Mouse (Mus musculus) myocyte (in vitro differentiated cells): Measurements from ENCODE around the gene Sned1. TPM values are rescaled to one million over a fixed set of nuclear protein-coding genes. Genes with fewer than 3 reads are reported as not detected.
A peak's percentile ranks its signal among the peaks of the same experiment; 100 is the strongest.

Experiments
- H3K27me3 ChIP-seq: one replicate; pipeline ENCODE4 v1.6.1; 2011; ENCODE audit not compliant: control insufficient read depth, insufficient read depth, insufficient read length
- H3K36me3 ChIP-seq: one replicate; pipeline ENCODE4 v1.6.1; 2011; ENCODE audit not compliant: control insufficient read depth, insufficient read depth
- H3K4me2 ChIP-seq: one replicate; pipeline ENCODE4 v1.6.1; 2011; ENCODE audit warnings: low read depth, control low read depth
- H3K4me3 ChIP-seq: one replicate; pipeline ENCODE4 v1.5.1; 2011; ENCODE audit warnings: mild to moderate bottlenecking, control low read depth, moderate library complexity
- H3K79me2 ChIP-seq: one replicate; pipeline ENCODE4 v1.6.1; 2011; ENCODE audit not compliant: control insufficient read depth, insufficient read depth
- H3ac ChIP-seq: one replicate; pipeline ENCODE4 v1.6.1; 2011; ENCODE audit not compliant: control insufficient read depth, insufficient read length
- CEBPB ChIP-seq: IDR thresholded peaks from 2 replicates; pipeline ENCODE4 v1.6.1; 2011; ENCODE audit warnings: mild to moderate bottlenecking, moderate library complexity; ENCODE audit not compliant: poor library complexity, insufficient read depth, severe bottlenecking
- E2F4 ChIP-seq: IDR thresholded peaks from one replicate; pipeline ENCODE4 v1.6.1; 2011; ENCODE audit warnings: mild to moderate bottlenecking, control low read depth, moderate library complexity; ENCODE audit not compliant: insufficient read depth
- MAX ChIP-seq: IDR thresholded peaks from one replicate; pipeline ENCODE4 v1.6.1; 2011; ENCODE audit warnings: low read depth, mild to moderate bottlenecking, control low read depth
- MYOD1 ChIP-seq, 3 experiments: IDR thresholded peaks; one replicate each; pipeline ENCODE4 v1.6.1; 2011; ENCODE audit warnings: control low read depth in 2 of 3, low read depth in 2 of 3, mild to moderate bottlenecking in 2 of 3, moderate library complexity in 1 of 3; ENCODE audit not compliant: insufficient read length in 2 of 3, control insufficient read depth in 1 of 3
- MYOG ChIP-seq, 3 experiments: IDR thresholded peaks; one replicate each; pipeline ENCODE4 v1.6.1; 2011; ENCODE audit warnings: control low read depth in 2 of 3, low read depth in 2 of 3, mild to moderate bottlenecking in 2 of 3; ENCODE audit not compliant: insufficient read length in 2 of 3, control insufficient read depth in 1 of 3, insufficient read depth in 1 of 3
- POLR2A ChIP-seq: IDR thresholded peaks from one replicate; pipeline ENCODE4 v1.6.1; 2011; ENCODE audit warnings: low read depth, mild to moderate bottlenecking, control low read depth, moderate library complexity; ENCODE audit not compliant: insufficient read length
- POLR2AphosphoS2 ChIP-seq: IDR thresholded peaks from one replicate; pipeline ENCODE4 v1.6.1; 2011; ENCODE audit warnings: low read depth, control low read depth; ENCODE audit not compliant: insufficient read length
- REST ChIP-seq: IDR thresholded peaks from one replicate; pipeline ENCODE4 v1.6.1; 2011; ENCODE audit warnings: mild to moderate bottlenecking, control low read depth, moderate library complexity; ENCODE audit not compliant: insufficient read depth, insufficient read length
- SRF ChIP-seq: IDR thresholded peaks from one replicate; pipeline ENCODE4 v1.6.1; 2011; ENCODE audit warnings: low read depth; ENCODE audit not compliant: control insufficient read depth, insufficient read length
- TCF12 ChIP-seq: IDR thresholded peaks from one replicate; pipeline ENCODE4 v1.6.1; 2011; ENCODE audit warnings: mild to moderate bottlenecking, control low read depth; ENCODE audit not compliant: poor library complexity, insufficient read depth, severe bottlenecking
- TCF3 ChIP-seq: IDR thresholded peaks from one replicate; pipeline ENCODE4 v1.6.1; 2011; ENCODE audit warnings: low read depth, control low read depth; ENCODE audit not compliant: insufficient read length
- USF1 ChIP-seq: IDR thresholded peaks from one replicate; pipeline ENCODE4 v1.6.1; 2011; ENCODE audit warnings: low read depth, mild to moderate bottlenecking, control low read depth, moderate library complexity
- polyA plus RNA-seq: library from polyadenylated mRNA; unstranded; fragments of >200 nt; fragmentation: generic; extraction: Trizol; gene quantifications from one replicate; pipeline ENCODE4 v1.2.1, GENCODE M21; 2012; ENCODE audit warnings: missing spikeins

Sned1 gene
- polyA plus RNA-seq, 1 experiment: 0.20 TPM

DNA sequence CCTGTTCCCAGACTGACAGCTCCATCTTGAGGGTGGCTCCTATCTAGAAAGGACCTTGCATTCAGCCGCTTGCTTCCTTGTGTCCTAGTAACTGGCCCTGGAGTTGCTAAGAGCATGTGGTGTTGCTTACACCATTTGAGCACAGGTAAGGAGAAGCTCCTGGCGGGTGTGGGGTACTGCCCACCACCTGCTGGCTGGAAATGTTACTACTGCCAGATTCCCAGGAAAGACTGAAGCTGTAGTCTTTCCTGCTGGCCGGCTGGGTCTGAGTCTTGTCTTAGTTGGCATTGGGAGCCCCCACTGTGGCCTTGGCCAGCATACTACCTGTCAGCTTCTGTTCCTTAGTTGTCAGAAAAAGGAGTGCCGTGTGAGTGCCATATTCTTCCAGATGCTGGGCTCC lies 2.6 kb downstream of the Sned1 start:
- H3K27me3 ChIP-seq: no peaks in the 10 kb centered on the region
- H3K79me2 ChIP-seq: no peaks in the 10 kb centered on the region
- H3K4me2 ChIP-seq: no peak overlapping the region
- H3K36me3 ChIP-seq: no peaks in the 10 kb centered on the region
- H3ac ChIP-seq: no peak overlapping the region
- TF ChIP-seq POLR2A: no peak
- no peak for TF ChIP-seq REST
- TF ChIP-seq SRF: no peak
- no peak for TF ChIP-seq MYOG (IDR thresholded peaks at IDR 0.05; ENCODE audit: control insufficient read depth in 1 of 3, insufficient read depth in 1 of 3, insufficient read length in 2 of 3, low read depth in 2 of 3)
- TF ChIP-seq POLR2AphosphoS2: no peak
- TF ChIP-seq TCF3: no peak
- no peak for TF ChIP-seq E2F4
- TF ChIP-seq MYOD1 (IDR thresholded peaks at IDR 0.05; ENCODE audit: control insufficient read depth in 1 of 3, insufficient read length in 2 of 3, low read depth in 2 of 3): no peak
- no peak for TF ChIP-seq TCF12
- no peak for TF ChIP-seq MAX
- no peak for TF ChIP-seq USF1
- no peak overlapping the region for H3K4me3 ChIP-seq

DNA sequence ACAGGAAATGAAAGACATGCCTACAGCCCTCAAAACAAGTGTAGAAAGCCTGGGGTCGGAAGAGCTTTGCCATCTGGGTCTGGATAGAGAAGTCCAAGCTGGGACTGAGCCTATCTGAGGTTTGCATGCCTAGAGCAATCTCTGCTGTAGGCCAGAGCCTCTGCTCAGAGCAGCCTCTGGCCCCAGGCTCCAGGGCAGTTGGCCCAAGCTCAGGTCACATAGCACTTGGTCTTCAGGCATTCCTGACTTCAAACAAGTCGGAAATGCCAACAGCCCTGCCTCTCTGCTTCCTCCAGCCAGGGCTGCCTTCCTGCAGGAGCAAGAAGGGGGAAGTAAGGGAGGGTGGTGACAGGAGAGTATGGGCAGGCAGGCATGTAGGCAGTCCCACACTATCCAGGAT lies 10.3 kb downstream of the Sned1 start:
- no peaks in the 10 kb centered on the region for H3K36me3 ChIP-seq
- H3ac ChIP-seq: no peak overlapping the region
- TF ChIP-seq E2F4 (no peak), POLR2A (no peak)
- no peak overlapping the region for H3K4me3 ChIP-seq
- no peaks in the 10 kb centered on the region for H3K79me2 ChIP-seq
- H3K27me3 ChIP-seq: no peaks in the 10 kb centered on the region
- H3K4me2 ChIP-seq: no peak overlapping the region

DNA sequence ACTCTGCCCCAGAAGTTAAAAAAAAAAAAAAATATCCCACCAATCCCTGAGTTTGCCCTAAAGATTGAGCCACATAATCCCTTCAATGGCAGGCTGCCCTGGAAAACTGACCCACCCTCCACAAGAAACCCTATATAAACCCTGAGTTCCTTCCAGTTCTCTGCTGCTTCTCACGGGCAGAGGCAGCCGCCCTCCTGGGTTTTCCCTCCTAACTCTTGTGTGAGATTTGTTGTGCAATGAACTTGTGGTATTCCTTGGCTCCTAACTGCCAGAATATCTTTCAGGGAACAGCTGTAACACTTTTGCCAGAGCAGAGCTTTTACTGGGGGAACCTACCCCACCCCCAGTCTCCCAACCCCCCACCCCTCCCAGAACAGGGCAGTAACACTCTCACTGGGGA lies 16.9 kb downstream of the Sned1 start:
- Histone ChIP-seq H3ac (no peak overlapping the region), H3K4me2 (no peak overlapping the region), H3K4me3 (no peak overlapping the region), H3K79me2 (no peaks in the 10 kb centered on the region), H3K27me3 (peaks cover 4% of the 10 kb centered on the region), H3K36me3 (no peaks in the 10 kb centered on the region)
- TF ChIP-seq MYOD1 (IDR thresholded peaks at IDR 0.05; ENCODE audit: control insufficient read depth in 1 of 3, insufficient read length in 2 of 3, low read depth in 2 of 3): no peak
- no peak for TF ChIP-seq POLR2A
- TF ChIP-seq POLR2AphosphoS2: no peak
- TF ChIP-seq USF1: no peak
- TF ChIP-seq MAX: no peak
- no peak for TF ChIP-seq CEBPB
- no peak for TF ChIP-seq TCF12
- no peak for TF ChIP-seq SRF

GRCm38 (mm10) chr1:93255761-93256160 lies 20.1 kb downstream of the Sned1 start:
- H3K4me2 ChIP-seq: no peak overlapping the region
- H3K79me2 ChIP-seq: no peaks in the 10 kb centered on the region
- TF ChIP-seq MAX (no peak), TCF12 (no peak), REST (no peak), TCF3 (no peak), E2F4 (no peak), MYOD1 (IDR thresholded peaks at IDR 0.05; ENCODE audit: control insufficient read depth in 1 of 3, insufficient read length in 2 of 3, low read depth in 2 of 3) (no peak), MYOG (IDR thresholded peaks at IDR 0.05; ENCODE audit: control insufficient read depth in 1 of 3, insufficient read depth in 1 of 3, insufficient read length in 2 of 3, low read depth in 2 of 3) (no peak), POLR2A (no peak), POLR2AphosphoS2 (no peak), SRF (no peak), CEBPB (no peak), USF1 (no peak)
- no peak overlapping the region for H3ac ChIP-seq
- peaks cover 4% of the 10 kb centered on the region for H3K27me3 ChIP-seq
- H3K4me3 ChIP-seq: no peak overlapping the region
- no peaks in the 10 kb centered on the region for H3K36me3 ChIP-seq

DNA sequence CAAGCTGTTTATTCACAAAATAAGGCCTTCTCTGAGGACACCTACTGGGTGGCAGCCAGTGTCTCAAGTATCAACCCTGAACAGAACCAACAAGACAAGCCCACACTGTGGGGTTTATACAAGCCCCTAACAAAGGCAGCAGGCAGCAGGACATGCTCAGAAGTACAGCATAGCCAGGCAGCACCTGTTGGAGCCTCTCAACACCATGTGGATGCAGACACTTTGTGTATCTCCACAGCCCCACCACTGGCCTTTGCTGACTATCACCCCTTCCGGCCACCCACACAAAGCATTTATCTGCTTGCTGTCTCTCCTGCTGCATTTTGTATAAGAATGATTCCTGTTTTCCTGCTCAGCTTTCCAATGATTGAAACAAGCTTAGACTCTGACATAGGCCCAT lies 21.9 kb downstream of the Sned1 start:
- Histone ChIP-seq H3K27me3 (no peaks in the 10 kb centered on the region), H3K79me2 (no peaks in the 10 kb centered on the region), H3K4me3 (no peak overlapping the region), H3K4me2 (no peak overlapping the region), H3K36me3 (no peaks in the 10 kb centered on the region), H3ac (no peak overlapping the region)
- TF ChIP-seq SRF (no peak), REST (no peak), MAX (no peak), POLR2A (no peak), E2F4 (no peak), TCF3 (no peak), TCF12 (no peak), MYOD1 (IDR thresholded peaks at IDR 0.05; ENCODE audit: control insufficient read depth in 1 of 3, insufficient read length in 2 of 3, low read depth in 2 of 3) (peak in 2 of 3 experiments; percentile 38 to 72), CEBPB (no peak)
